Mouse (Mus musculus): ENCODE data around the gene Nol12. TPM values are rescaled to one million over a fixed set of nuclear protein-coding genes. Genes with fewer than 3 reads are reported as not detected.

The Nol12 gene
- polyA plus RNA-seq, 1 experiment: 45.1 TPM

GRCm38 (mm10) chr15:78977676-78978159 lies 43.0 kb downstream of the Nol12 start:
- H3K9ac ChIP-seq (ENCODE audit: low read depth, poor library complexity, severe bottlenecking): no peak overlapping the region
- H3K4me1 ChIP-seq (ENCODE audit: control insufficient read depth, insufficient read depth, low read length): no peaks in the 10 kb centered on the region
- no peaks in the 10 kb centered on the region for H3K36me3 ChIP-seq (ENCODE audit: control insufficient read depth, insufficient read depth, low read length, poor library complexity, severe bottlenecking)
- H3K27me3 ChIP-seq (ENCODE audit: control insufficient read depth, insufficient read depth, low read length, poor library complexity, severe bottlenecking): no peaks in the 10 kb centered on the region
- H3K9me3 ChIP-seq (replicated peaks; ENCODE audit: control insufficient read depth, insufficient read depth, low read length, poor library complexity, severe bottlenecking): no peaks in the 10 kb centered on the region
- no peak overlapping the region for H3K4me3 ChIP-seq (ENCODE audit: low read depth, low read length)
- TF ChIP-seq POLR2A (IDR thresholded peaks at IDR 0.05; ENCODE audit: insufficient read depth, low read length) (no peak), EP300 (IDR thresholded peaks at IDR 0.05; ENCODE audit: insufficient read depth, low read depth, low read length) (no peak), CTCF (IDR thresholded peaks at IDR 0.05; ENCODE audit: low read depth, low read length) (no peak)
- H3K27ac ChIP-seq (ENCODE audit: insufficient read depth, low read length): no peak overlapping the region

DNA sequence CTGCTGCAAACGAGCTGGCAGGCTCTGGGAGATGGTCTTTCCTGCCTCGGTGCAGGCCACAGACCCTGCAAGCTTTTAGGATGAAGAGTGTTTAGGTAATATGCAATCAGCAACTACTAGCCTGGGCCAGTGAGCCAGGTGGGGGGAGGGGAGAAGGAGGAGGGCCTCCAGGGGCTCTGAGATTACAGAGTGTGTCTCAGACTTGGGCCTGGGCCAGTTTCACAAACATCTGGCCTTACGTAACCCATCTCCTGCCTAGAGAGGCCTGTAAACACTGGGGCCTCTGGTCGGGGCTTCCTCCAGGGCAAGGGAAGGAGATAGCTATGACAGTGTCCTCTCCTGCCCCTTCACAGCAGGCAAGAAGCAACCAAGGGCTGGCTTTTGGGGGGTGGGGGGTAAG lies 44.1 kb downstream of the Nol12 start:
- Histone ChIP-seq H3K27ac (ENCODE audit: insufficient read depth, low read length) (no peak overlapping the region), H3K4me3 (ENCODE audit: low read depth, low read length) (no peak overlapping the region), H3K4me1 (ENCODE audit: control insufficient read depth, insufficient read depth, low read length) (no peaks in the 10 kb centered on the region), H3K36me3 (ENCODE audit: control insufficient read depth, insufficient read depth, low read length, poor library complexity, severe bottlenecking) (no peaks in the 10 kb centered on the region), H3K9me3 (replicated peaks; ENCODE audit: control insufficient read depth, insufficient read depth, low read length, poor library complexity, severe bottlenecking) (no peaks in the 10 kb centered on the region), H3K9ac (ENCODE audit: low read depth, poor library complexity, severe bottlenecking) (no peak overlapping the region), H3K27me3 (ENCODE audit: control insufficient read depth, insufficient read depth, low read length, poor library complexity, severe bottlenecking) (no peaks in the 10 kb centered on the region)
- TF ChIP-seq CTCF (IDR thresholded peaks at IDR 0.05; ENCODE audit: low read depth, low read length) (no peak), POLR2A (IDR thresholded peaks at IDR 0.05; ENCODE audit: insufficient read depth, low read length) (no peak), EP300 (IDR thresholded peaks at IDR 0.05; ENCODE audit: insufficient read depth, low read depth, low read length) (no peak)

DNA sequence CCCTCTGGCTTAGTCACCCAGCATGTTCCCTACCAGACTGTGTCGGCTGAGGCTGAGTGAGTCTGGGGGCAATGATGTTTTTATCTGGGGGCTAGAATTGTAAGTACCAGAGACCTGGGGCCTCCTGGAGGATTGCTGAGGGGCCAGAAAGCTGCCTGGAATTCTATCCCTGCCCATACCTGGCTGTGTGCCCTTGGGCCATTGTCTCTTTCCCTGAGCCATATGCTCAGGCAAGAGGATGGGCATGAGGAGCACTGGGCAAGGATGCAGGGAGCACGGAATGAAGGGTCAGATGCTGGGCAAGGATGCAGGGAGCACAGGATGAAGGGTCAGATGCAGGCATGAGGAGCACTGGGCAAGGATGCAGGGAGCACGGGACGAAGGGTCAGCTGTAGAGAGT lies 45.4 kb downstream of the Nol12 start:
- Histone ChIP-seq H3K27me3 (ENCODE audit: control insufficient read depth, insufficient read depth, low read length, poor library complexity, severe bottlenecking) (no peaks in the 10 kb centered on the region), H3K4me3 (ENCODE audit: low read depth, low read length) (no peak overlapping the region), H3K9me3 (replicated peaks; ENCODE audit: control insufficient read depth, insufficient read depth, low read length, poor library complexity, severe bottlenecking) (no peaks in the 10 kb centered on the region), H3K4me1 (ENCODE audit: control insufficient read depth, insufficient read depth, low read length) (peaks cover 2% of the 10 kb centered on the region), H3K36me3 (ENCODE audit: control insufficient read depth, insufficient read depth, low read length, poor library complexity, severe bottlenecking) (no peaks in the 10 kb centered on the region), H3K9ac (ENCODE audit: low read depth, poor library complexity, severe bottlenecking) (no peak overlapping the region), H3K27ac (ENCODE audit: insufficient read depth, low read length) (no peak overlapping the region)
- TF ChIP-seq POLR2A (IDR thresholded peaks at IDR 0.05; ENCODE audit: insufficient read depth, low read length) (no peak), EP300 (IDR thresholded peaks at IDR 0.05; ENCODE audit: insufficient read depth, low read depth, low read length) (no peak), CTCF (IDR thresholded peaks at IDR 0.05; ENCODE audit: low read depth, low read length) (no peak)

GRCm38 (mm10) chr15:78982658-78983435 lies 48.1 kb downstream of the Nol12 start:
- Histone ChIP-seq H3K4me1 (ENCODE audit: control insufficient read depth, insufficient read depth, low read length) (peaks cover 2% of the 10 kb centered on the region), H3K4me3 (ENCODE audit: low read depth, low read length) (peak overlapping the region; percentile 98), H3K9ac (ENCODE audit: low read depth, poor library complexity, severe bottlenecking) (peak overlapping the region; percentile 93)

DNA sequence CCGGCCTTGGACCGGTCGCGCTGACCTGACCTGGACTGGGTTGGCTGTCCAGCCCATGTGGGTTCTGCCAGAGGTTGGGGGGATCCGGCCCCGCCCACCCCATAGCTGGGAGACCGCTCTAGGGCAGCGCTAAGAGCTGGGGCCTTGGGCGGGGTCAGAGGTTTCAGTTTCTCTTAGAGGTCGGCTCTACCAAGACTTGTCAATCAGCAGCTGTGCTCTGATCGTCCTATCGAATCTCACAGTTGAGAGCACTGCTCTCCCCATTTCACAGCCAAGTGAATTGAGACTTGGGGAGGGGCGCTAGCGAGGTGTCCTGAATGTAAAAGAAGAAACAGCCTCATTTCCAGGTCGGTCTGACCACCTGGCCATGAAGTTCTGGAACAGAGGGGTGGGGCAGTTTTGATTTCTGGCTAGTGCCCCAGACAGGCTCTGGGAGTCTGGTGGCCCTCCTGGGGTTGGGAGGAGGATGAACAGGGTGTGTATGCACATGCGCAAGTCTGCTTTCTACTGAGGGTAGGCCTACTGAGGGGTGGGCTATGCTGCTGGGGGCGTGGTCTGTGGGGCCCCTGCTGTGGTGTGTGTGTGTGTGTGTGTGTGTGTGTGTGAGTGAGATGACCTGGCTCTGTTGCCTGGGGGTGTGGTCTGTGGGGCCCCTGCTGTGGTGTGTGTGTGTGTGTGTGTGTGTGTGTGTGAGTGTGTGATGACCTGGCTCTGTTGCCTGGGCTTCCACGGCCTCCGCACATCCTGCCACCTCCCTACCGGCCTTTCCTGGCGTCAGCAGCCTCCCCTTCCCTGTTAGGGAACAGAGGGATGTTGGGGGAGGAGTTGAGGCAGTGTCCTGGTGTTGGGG lies 48.9 kb downstream of the Nol12 start:
- H3K4me3 ChIP-seq (ENCODE audit: low read depth, low read length): peak overlapping the region; percentile 98
- TF ChIP-seq CTCF (IDR thresholded peaks at IDR 0.05; ENCODE audit: low read depth, low read length) (no peak), POLR2A (IDR thresholded peaks at IDR 0.05; ENCODE audit: insufficient read depth, low read length) (peak; percentile 23)
- H3K27me3 ChIP-seq (ENCODE audit: control insufficient read depth, insufficient read depth, low read length, poor library complexity, severe bottlenecking): no peaks in the 10 kb centered on the region
- peak overlapping the region; percentile 87 for H3K27ac ChIP-seq (ENCODE audit: insufficient read depth, low read length)
- H3K36me3 ChIP-seq (ENCODE audit: control insufficient read depth, insufficient read depth, low read length, poor library complexity, severe bottlenecking): no peaks in the 10 kb centered on the region
- peaks cover 2% of the 10 kb centered on the region for H3K4me1 ChIP-seq (ENCODE audit: control insufficient read depth, insufficient read depth, low read length)
- no peaks in the 10 kb centered on the region for H3K9me3 ChIP-seq (replicated peaks; ENCODE audit: control insufficient read depth, insufficient read depth, low read length, poor library complexity, severe bottlenecking)
- H3K9ac ChIP-seq (ENCODE audit: low read depth, poor library complexity, severe bottlenecking): peak overlapping the region; percentile 93

More at GRCm38 (mm10) chr15:78982658-78983435, 48.1 kb downstream of the Nol12 start:
- H3K9me3 ChIP-seq (replicated peaks; ENCODE audit: control insufficient read depth, insufficient read depth, low read length, poor library complexity, severe bottlenecking): no peaks in the 10 kb centered on the region
- no peaks in the 10 kb centered on the region for H3K36me3 ChIP-seq (ENCODE audit: control insufficient read depth, insufficient read depth, low read length, poor library complexity, severe bottlenecking)
- H3K27me3 ChIP-seq (ENCODE audit: control insufficient read depth, insufficient read depth, low read length, poor library complexity, severe bottlenecking): no peaks in the 10 kb centered on the region
- peak overlapping the region; percentile 87 for H3K27ac ChIP-seq (ENCODE audit: insufficient read depth, low read length)
- TF ChIP-seq POLR2A (IDR thresholded peaks at IDR 0.05; ENCODE audit: insufficient read depth, low read length): peak; percentile 46
- TF ChIP-seq CTCF (IDR thresholded peaks at IDR 0.05; ENCODE audit: low read depth, low read length): no peak
